Mouse (Mus musculus) cortical plate, adult 2 months (tissue): ENCODE data around the gene Lancl1. TPM values are rescaled to one million over a fixed set of nuclear protein-coding genes. Genes with fewer than 3 reads are reported as not detected.

Experiments used
- H3K27ac ChIP-seq: fragments of 200-500 bp; 2 replicates; pipeline ENCODE4 v1.5.1; 2012; ENCODE audit warnings: low read length, control low read depth, inconsistent platforms; ENCODE audit not compliant: insufficient read depth
- H3K4me1 ChIP-seq: fragments of 200-500 bp; 2 replicates; pipeline ENCODE4 v1.6.1; 2011; ENCODE audit warnings: low read length; ENCODE audit not compliant: control insufficient read depth, insufficient read depth
- H3K4me3 ChIP-seq: fragments of 200-500 bp; 2 replicates; pipeline ENCODE4 v1.5.1; 2011; ENCODE audit warnings: mild to moderate bottlenecking, low read length, control low read depth; ENCODE audit not compliant: insufficient read depth
- CTCF ChIP-seq: fragments of 200-500 bp; IDR thresholded peaks from 2 replicates; pipeline ENCODE4 v1.5.1; 2011; ENCODE audit warnings: mild to moderate bottlenecking, control low read depth, low read length; ENCODE audit not compliant: insufficient read depth; ENCODE audit errors: extremely low read depth
- POLR2A ChIP-seq: fragments of 200-500 bp; IDR thresholded peaks from 2 replicates; pipeline ENCODE4 v1.6.1; 2011; ENCODE audit warnings: mild to moderate bottlenecking, low read length, control low read depth; ENCODE audit not compliant: insufficient read depth; ENCODE audit errors: extremely low read depth
- polyA plus RNA-seq: library from polyadenylated mRNA; depleted of rRNA; stranded (reverse); fragments of >200 nt; gene quantifications from 2 replicates; pipeline ENCODE4 v1.2.3, GENCODE M21; 2012

Lancl1 gene
- polyA plus RNA-seq, 1 experiment = 228 TPM

DNA sequence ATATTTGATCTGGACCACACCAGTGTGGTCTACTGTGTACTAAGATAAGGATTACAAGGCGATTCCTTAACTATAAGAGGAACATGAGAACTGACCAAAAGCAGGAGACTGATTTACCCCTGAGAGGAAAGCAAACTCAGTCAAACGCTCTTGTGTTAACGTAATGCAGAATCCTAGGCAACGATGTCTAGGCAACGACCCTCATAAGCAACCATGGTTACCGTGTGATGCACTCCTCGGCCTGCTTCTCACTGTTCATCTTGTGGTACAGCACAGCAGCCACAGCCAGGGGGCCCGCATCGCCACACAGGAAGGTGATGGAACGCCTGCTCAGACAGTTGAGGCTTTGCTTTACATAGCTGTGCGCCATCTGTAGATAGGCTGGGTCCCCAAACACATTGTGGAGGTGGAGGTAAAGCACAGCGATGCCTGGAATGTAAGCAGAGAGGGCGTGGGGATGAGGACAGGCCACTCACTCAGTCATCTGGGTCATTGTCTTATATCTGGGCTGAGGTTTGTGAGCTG lies 18.0 kb downstream of the Lancl1 start:
- Histone ChIP-seq H3K27ac (no peak overlapping the region), H3K4me3 (no peak overlapping the region)
- no peak for TF ChIP-seq POLR2A

GRCm38 (mm10) chr1:67017101-67017870 lies 21.4 kb downstream of the Lancl1 start:
- Histone ChIP-seq H3K27ac (no peak overlapping the region), H3K4me3 (no peak overlapping the region), H3K4me1 (0 out of 2 replicates have a peak, but pooled peaks cover 1% of the 10 kb centered on the region)
- TF ChIP-seq POLR2A (no peak), CTCF (no peak)

More for the DNA sequence above, 18.0 kb downstream of the Lancl1 start:
- peaks cover 4% of the 10 kb centered on the region for H3K4me1 ChIP-seq

GRCm38 (mm10) chr1:67014205-67014604 lies 24.5 kb downstream of the Lancl1 start:
- no peak for TF ChIP-seq POLR2A
- no peak for TF ChIP-seq CTCF
- Histone ChIP-seq H3K4me1 (no peaks in the 10 kb centered on the region), H3K4me3 (no peak overlapping the region), H3K27ac (no peak overlapping the region)

- Histone ChIP-seq H3K4me3 (no peak overlapping the region), H3K4me1 (no peaks in the 10 kb centered on the region), H3K27ac (no peak overlapping the region)
- TF ChIP-seq POLR2A (no peak), CTCF (no peak)
Measured at GRCm38 (mm10) chr1:67010520-67010919, 28.2 kb downstream of the Lancl1 start.

- TF ChIP-seq CTCF (no peak), POLR2A (no peak)
- Histone ChIP-seq H3K4me3 (no peak overlapping the region), H3K4me1 (no peaks in the 10 kb centered on the region), H3K27ac (no peak overlapping the region)
Measured at GRCm38 (mm10) chr1:67003699-67004098, 35.0 kb downstream of the Lancl1 start.

GRCm38 (mm10) chr1:67002226-67002625 lies 36.4 kb downstream of the Lancl1 start:
- Histone ChIP-seq H3K27ac (no peak overlapping the region), H3K4me3 (no peak overlapping the region), H3K4me1 (no peaks in the 10 kb centered on the region)
- TF ChIP-seq CTCF (no peak), POLR2A (no peak)

DNA sequence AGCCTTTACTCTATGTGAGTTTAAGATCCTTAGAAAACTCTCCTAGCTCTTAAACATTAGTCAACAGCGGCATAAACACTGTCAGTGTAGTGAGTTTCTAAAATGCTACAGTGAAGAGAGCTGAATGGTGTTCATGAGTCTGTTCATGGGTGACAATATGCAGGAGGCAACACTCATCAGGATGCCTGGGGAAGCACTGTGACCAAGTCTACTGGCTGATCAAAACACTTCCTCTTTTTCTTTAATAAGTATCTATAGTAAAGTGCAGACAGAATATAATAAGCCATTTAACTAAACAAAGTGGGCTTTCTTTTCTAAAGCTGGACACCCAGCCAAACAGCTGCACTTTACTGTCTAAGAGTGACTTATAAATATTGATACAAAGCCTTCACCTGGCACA lies 37.3 kb downstream of the Lancl1 start:
- TF ChIP-seq CTCF = no peak
- TF ChIP-seq POLR2A = no peak
- no peak overlapping the region for H3K4me3 ChIP-seq
- H3K27ac ChIP-seq = no peak overlapping the region
- no peaks in the 10 kb centered on the region for H3K4me1 ChIP-seq

DNA sequence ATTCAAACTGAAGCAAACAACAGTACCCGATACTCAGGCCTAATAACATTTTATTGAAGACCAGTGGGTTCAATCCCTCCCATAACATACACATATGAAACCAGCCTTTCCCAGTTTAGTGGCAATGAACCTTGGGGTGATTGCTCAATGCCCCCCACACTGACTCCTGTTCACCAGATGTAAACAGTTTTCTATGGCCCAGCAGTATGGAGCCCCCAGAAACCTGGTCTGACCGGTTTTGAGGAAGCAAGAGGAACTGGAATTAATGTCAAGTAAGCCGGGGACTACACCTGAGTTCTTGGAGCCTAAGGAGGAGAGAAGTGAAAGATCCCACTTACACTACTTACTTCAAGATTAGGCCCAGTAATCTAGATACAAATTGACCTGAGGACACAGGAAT lies 38.2 kb downstream of the Lancl1 start:
- Histone ChIP-seq H3K27ac (no peak overlapping the region), H3K4me3 (no peak overlapping the region), H3K4me1 (no peaks in the 10 kb centered on the region)
- no peak for TF ChIP-seq CTCF
- no peak for TF ChIP-seq POLR2A

DNA sequence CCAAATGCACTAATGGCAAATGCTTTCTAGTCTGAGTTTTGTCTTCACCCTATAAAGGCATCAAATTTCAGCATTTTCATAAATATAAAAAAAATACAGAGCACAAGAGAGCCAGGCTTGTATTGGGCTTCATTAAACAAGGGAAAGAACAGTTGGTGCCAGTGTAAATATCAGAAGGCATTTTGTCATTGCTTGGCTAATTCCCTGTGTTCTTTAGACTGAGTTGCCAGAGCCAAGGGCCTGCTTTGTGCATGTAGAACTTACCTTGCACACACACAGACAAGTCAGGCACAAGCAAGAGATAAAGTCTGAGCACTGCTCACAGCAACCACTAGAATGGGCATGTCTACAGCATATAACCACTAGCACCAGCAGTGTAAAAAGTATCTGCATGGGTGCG lies 40.1 kb downstream of the Lancl1 start:
- no peaks in the 10 kb centered on the region for H3K4me1 ChIP-seq
- H3K4me3 ChIP-seq = no peak overlapping the region
- no peak for TF ChIP-seq CTCF
- no peak for TF ChIP-seq POLR2A
- no peak overlapping the region for H3K27ac ChIP-seq

- H3K4me3 ChIP-seq = no peak overlapping the region
- H3K4me1 ChIP-seq = no peaks in the 10 kb centered on the region
- TF ChIP-seq POLR2A (no peak), CTCF (no peak)
- H3K27ac ChIP-seq = no peak overlapping the region
Measured at GRCm38 (mm10) chr1:66998188-66998587, 40.5 kb downstream of the Lancl1 start.
